Mouse (Mus musculus): ENCODE measurements at regions not wholly inside any gene's neighbourhood (a gene's known extent, or its start where the extent isn't known, plus 50 kb on each side); places are given as distances from the start of the nearest gene placed in this dataset.

- DNase-seq: no peak
These were observed 1103.3 kb upstream of the Tenm3 start for GRCm38 (mm10) chr8:49946919-49947612.

GRCm38 (mm10) chr8:49932124-49932523 lies 1088.4 kb upstream of the Tenm3 start:
- no peak for DNase-seq

GRCm38 (mm10) chr8:49926402-49927172 lies 1082.8 kb upstream of the Tenm3 start:
- no peak for DNase-seq

GRCm38 (mm10) chr8:49905099-49905498 lies 1061.3 kb upstream of the Tenm3 start:
- no peak for DNase-seq

- no peak for DNase-seq
These were observed 1058.3 kb upstream of the Tenm3 start for GRCm38 (mm10) chr8:49902032-49902431.

GRCm38 (mm10) chr8:49901601-49902000 lies 1057.8 kb upstream of the Tenm3 start:
- DNase-seq: peak; percentile 67
